Mouse (Mus musculus) limb, embryonic 14.5 days (tissue): Measurements from ENCODE around the gene Jaml. TPM values are rescaled to one million over a fixed set of nuclear protein-coding genes. Genes with fewer than 3 reads are reported as not detected.

Source experiments
- ATAC-seq: fragments of 200-750 bp; cut with Nextera tagmentation; 2 replicates; pipeline ENCODE4 v1.8.0; 2017; ENCODE audit warnings: low read depth, moderate number of reproducible peaks, moderate TSS enrichment; ENCODE audit not compliant: low FRiP score
- DNase-seq: peaks from one replicate; pipeline ENCODE4 v3.0.0-alpha.2; 2015; ENCODE audit warnings: low spot score
- H3K27ac ChIP-seq: fragments of 300-500 bp; sonication (generic); replicated peaks from 2 replicates; pipeline ENCODE4 v1.5.1; 2014; ENCODE audit warnings: low read depth, mild to moderate bottlenecking, low read length, moderate library complexity, mixed read lengths
- H3K27me3 ChIP-seq: fragments of 300-500 bp; sonication (generic); 2 replicates; pipeline ENCODE4 v1.6.1; 2014; ENCODE audit warnings: low read length, mixed read lengths; ENCODE audit not compliant: control insufficient read depth, insufficient read depth
- H3K36me3 ChIP-seq: fragments of 300-500 bp; sonication (generic); 2 replicates; pipeline ENCODE4 v1.6.1; 2014; ENCODE audit warnings: mild to moderate bottlenecking, low read length, moderate library complexity, mixed read lengths; ENCODE audit not compliant: control insufficient read depth, insufficient read depth
- H3K4me1 ChIP-seq: fragments of 300-500 bp; sonication (generic); 2 replicates; pipeline ENCODE4 v1.6.1; 2014; ENCODE audit warnings: antibody characterized with exemption, low read length, mixed read lengths; ENCODE audit not compliant: control insufficient read depth, insufficient read depth
- H3K4me2 ChIP-seq: fragments of 300-500 bp; sonication (generic); replicated peaks from 2 replicates; pipeline ENCODE4 v1.6.1; 2014; ENCODE audit warnings: low read depth, mild to moderate bottlenecking, low read length, moderate library complexity; ENCODE audit not compliant: severe bottlenecking
- H3K4me3 ChIP-seq: fragments of 300-500 bp; sonication (generic); replicated peaks from 2 replicates; pipeline ENCODE4 v1.5.1; 2014; ENCODE audit warnings: low read length
- H3K9ac ChIP-seq: fragments of 300-500 bp; sonication (generic); 2 replicates; pipeline ENCODE4 v1.6.1; 2014; ENCODE audit warnings: mild to moderate bottlenecking, low read depth, low read length, moderate library complexity; ENCODE audit not compliant: severe bottlenecking
- H3K9me3 ChIP-seq: fragments of 300-500 bp; sonication (generic); 2 replicates; pipeline ENCODE4 v1.6.1; 2016; ENCODE audit warnings: low read length; ENCODE audit not compliant: control insufficient read depth
- POLR2A ChIP-seq: fragments of 200-500 bp; IDR thresholded peaks from 2 replicates; pipeline ENCODE4 v1.8.0; 2012; ENCODE audit warnings: inconsistent platforms, mild to moderate bottlenecking, moderate library complexity, borderline replicate concordance; ENCODE audit not compliant: insufficient read depth, insufficient read length; ENCODE audit errors: extremely low read depth
- WGBS: fragments of 180-500 bp; shearing (Covaris S2); extraction: QIAGEN DNeasy Blood & Tissue Kit; methylation state at CpG from one replicate; pipeline ENCODE4 v1.1.7; 2014; 5-methylcytosine and 5-hydroxymethylcytosine counted together
- polyA plus RNA-seq, 2 experiments: library from polyadenylated mRNA; depleted of rRNA in 1 of 2; stranded (reverse) in 1 of 2; unstranded in 1 of 2; fragments of >200 nt; fragmentation: Nextera tagmentation in 1 of 2; extraction: Ambion mirVana in 1 of 2; gene quantifications; 2 replicates each; pipeline versions ENCODE4 v1.2.1 to v1.2.3; 2012 to 2014

Gene Jaml
- polyA plus RNA-seq, 2 experiments = 0.28 to 0.43 TPM

GRCm38 (mm10) chr9:45040066-45040845 lies 38.7 kb upstream of the Jaml start:
- H3K4me1 ChIP-seq = peaks cover 19% of the 10 kb centered on the region
- WGBS = 13% methylated on average over 14 of the region's 14 CpGs
- 0 out of 2 replicates have a peak, but pooled peaks cover 3% of the 10 kb centered on the region for H3K27me3 ChIP-seq
- no peak for ATAC-seq
- TF ChIP-seq POLR2A = no peak
- H3K4me2 ChIP-seq = peak overlapping the region; percentile 35
- H3K4me3 ChIP-seq = no peak overlapping the region
- H3K9me3 ChIP-seq = no peaks in the 10 kb centered on the region
- H3K27ac ChIP-seq = no peak overlapping the region
- DNase-seq = no peak
- H3K9ac ChIP-seq = no peak overlapping the region
- H3K36me3 ChIP-seq = no peaks in the 10 kb centered on the region

DNA sequence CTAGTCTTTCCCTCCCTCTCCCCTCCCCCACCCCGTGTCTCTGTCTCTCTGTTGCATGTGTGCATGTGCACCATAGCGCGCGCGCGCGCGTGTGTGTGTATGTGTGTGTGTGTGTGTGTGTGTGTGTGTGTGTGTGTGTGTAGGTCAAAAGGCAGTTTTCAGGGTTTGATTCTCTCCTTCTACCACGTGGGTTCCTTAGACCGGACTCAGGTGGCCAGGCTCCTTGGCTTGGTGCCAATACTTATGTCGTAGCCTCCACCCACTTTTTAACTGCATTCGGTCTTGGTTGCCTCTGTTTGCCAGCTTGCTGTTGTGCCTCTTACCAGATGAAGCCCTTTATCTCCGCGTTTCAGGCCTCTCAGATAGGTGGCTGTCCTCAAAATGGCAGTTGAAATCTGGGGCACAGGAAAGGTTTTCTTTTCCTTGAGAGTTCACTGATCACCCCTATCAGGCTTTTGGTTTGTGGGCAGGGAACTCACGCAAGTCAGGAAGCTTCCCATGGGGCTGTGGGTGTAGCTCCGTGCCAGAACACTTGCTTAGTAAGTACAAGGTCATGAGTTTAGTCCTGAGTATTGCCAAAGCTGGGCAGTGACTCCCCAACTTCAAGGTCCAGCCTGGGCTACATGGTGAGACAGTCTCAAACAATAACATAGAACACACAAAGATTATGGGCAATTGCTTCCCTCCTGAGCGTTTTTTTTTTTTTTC lies 37.7 kb upstream of the Jaml start:
- no peak for ATAC-seq
- H3K27me3 ChIP-seq = 0 out of 2 replicates have a peak, but pooled peaks cover 3% of the 10 kb centered on the region
- no peak overlapping the region for H3K27ac ChIP-seq

DNA sequence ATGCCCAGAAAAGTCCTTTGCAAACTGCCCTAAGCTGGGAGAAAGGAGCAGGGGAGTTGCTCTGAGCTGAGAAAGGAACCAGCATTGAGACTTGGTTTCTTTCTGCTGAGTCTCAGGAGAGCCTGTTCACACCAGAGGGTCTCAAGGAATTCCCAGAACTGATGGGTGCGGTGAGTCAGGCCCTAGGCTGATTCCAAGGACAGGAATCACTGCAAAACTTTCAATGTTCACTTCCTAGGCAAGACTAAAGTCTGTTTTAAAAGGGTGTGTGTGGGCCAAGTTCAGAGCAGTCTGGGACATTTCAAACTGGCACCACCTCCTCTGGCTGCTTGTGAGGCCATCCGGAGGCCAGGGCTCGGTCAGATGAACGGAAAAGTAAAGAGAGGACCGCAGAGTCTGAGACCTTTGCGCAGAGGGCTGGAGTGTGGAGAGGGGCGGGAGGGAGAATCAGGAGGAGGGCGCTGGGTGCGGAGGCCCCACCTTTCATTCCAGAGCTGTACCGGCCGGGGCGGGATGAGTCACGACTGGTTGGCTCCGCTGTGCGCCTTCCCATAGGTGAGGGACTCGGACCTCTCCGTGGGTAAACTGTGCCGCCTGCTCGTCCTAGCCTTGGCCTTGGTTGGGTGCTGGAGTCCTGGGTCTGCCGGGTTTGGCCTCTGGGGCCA lies 36.8 kb upstream of the Jaml start:
- Histone ChIP-seq H3K4me2 (peak overlapping the region; percentile 66), H3K27me3 (0 out of 2 replicates have a peak, but pooled peaks cover 3% of the 10 kb centered on the region), H3K4me1 (peaks cover 19% of the 10 kb centered on the region), H3K9me3 (no peaks in the 10 kb centered on the region), H3K27ac (peak overlapping the region; percentile 65; the same call in 1 of the 2 replicates), H3K36me3 (no peaks in the 10 kb centered on the region), H3K4me3 (peak overlapping the region; percentile 43), H3K9ac (peak overlapping the region; percentile 55)
- peak; percentile 73 for ATAC-seq
- 4% methylated on average over 19 of the region's 20 CpGs for WGBS
- no peak for TF ChIP-seq POLR2A
- DNase-seq = peak; percentile 48

More for the DNA sequence above, 37.7 kb upstream of the Jaml start:
- no peak for DNase-seq
- H3K9me3 ChIP-seq = no peaks in the 10 kb centered on the region
- TF ChIP-seq POLR2A = no peak
- H3K36me3 ChIP-seq = no peaks in the 10 kb centered on the region
- no peak overlapping the region for H3K4me3 ChIP-seq
- WGBS = 39% methylated on average over 16 of the region's 17 CpGs
- no peak overlapping the region for H3K9ac ChIP-seq
- H3K4me1 ChIP-seq = peaks cover 19% of the 10 kb centered on the region
- H3K4me2 ChIP-seq = peak overlapping the region; percentile 35

GRCm38 (mm10) chr9:45042947-45043346 lies 36.0 kb upstream of the Jaml start:
- H3K27me3 ChIP-seq = 0 out of 2 replicates have a peak, but pooled peaks cover 3% of the 10 kb centered on the region
- peak overlapping the region; percentile 43 for H3K4me3 ChIP-seq
- no peak for TF ChIP-seq POLR2A
- H3K9ac ChIP-seq = peak overlapping the region; percentile 55
- peak overlapping the region; percentile 66 for H3K4me2 ChIP-seq
- H3K27ac ChIP-seq = peak overlapping the region; percentile 65; the same call in 1 of the 2 replicates
- no peaks in the 10 kb centered on the region for H3K9me3 ChIP-seq
- WGBS = 1% methylated on average over 10 of the region's 10 CpGs
- peaks cover 19% of the 10 kb centered on the region for H3K4me1 ChIP-seq
- DNase-seq (no peak), ATAC-seq (peak; percentile 50; the same call in 1 of the 2 replicates)
- no peaks in the 10 kb centered on the region for H3K36me3 ChIP-seq

- TF ChIP-seq POLR2A = no peak
- Histone ChIP-seq H3K4me3 (no peak overlapping the region), H3K27ac (no peak overlapping the region), H3K9me3 (no peaks in the 10 kb centered on the region), H3K4me1 (peaks cover 6% of the 10 kb centered on the region; the same call in 1 of the 2 replicates), H3K9ac (no peak overlapping the region), H3K4me2 (no peak overlapping the region), H3K27me3 (0 out of 2 replicates have a peak, but pooled peaks cover 3% of the 10 kb centered on the region), H3K36me3 (no peaks in the 10 kb centered on the region; the same call in 1 of the 2 replicates)
- DNase-seq (no peak), ATAC-seq (no peak)
- WGBS = 83% methylated on average over 16 of the region's 16 CpGs
Measured at GRCm38 (mm10) chr9:45046973-45047372, 32.0 kb upstream of the Jaml start.
